9 mouse cellular contexts compared by ENCODE assay signal in the genomic region with DNA sequence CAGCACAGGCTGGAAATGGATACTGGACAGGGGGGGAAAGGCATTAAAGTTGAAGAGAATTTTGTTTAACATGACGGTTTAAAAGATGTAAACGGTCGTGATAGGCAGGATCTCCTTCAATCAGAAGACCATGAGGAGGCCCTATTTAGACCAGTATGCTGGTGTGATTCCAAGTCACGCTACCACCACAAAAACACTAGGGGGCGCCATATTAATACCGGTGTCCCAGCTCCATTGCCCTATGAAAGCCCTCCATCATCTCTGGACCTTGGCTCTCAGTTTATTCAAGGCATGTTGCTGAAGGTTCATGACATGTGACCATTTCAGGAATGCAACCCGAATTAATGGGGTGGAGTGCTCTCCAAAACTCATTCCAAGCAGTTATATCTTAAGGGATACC.
DNase-seq lines count a peak whose midpoint lies in the region; ATAC-seq and TF ChIP-seq lines count a peak whose summit lies in the region.
"Had no signal": no experiment of that assay in that cellular context is flagged by ENCODE, and none has a peak within 500 bp of the region (broad histone marks: within the 10 kb centered on the region; RNA-seq: fewer than 3 reads in every experiment).

No protein-coding gene starts in this region.

- no peaks in the 10 kb centered on the region for H3K4me1 ChIP-seq in spleen, adult 2 months (ENCODE audit: control insufficient read depth, insufficient read depth, insufficient read length)
- H3K4me1 ChIP-seq in forebrain, embryonic 14.5 days (ENCODE audit: control insufficient read depth, insufficient read depth, low read length): peaks cover 5% of the 10 kb centered on the region; the same call in 1 of the 2 replicates
- H3K4me1 ChIP-seq: liver, embryonic 15.5 days had no signal

- H3K4me3 ChIP-seq in spleen, adult 2 months (ENCODE audit: extremely low read depth, insufficient read depth, insufficient read length): no peak overlapping the region
- H3K4me3 ChIP-seq in forebrain, embryonic 14.5 days (ENCODE audit: low read depth, low read length): no peak overlapping the region
- H3K4me3 ChIP-seq: liver, embryonic 15.5 days had no signal

- no peak for TF ChIP-seq POLR2A in spleen, adult 2 months (IDR thresholded peaks at IDR 0.05; ENCODE audit: low read depth, low read length)

- no peaks in the 10 kb centered on the region for H3K36me3 ChIP-seq in spleen, adult 2 months (ENCODE audit: control insufficient read depth, insufficient read depth, low read length)
- H3K36me3 ChIP-seq in forebrain, embryonic 14.5 days (ENCODE audit: control insufficient read depth, insufficient read depth, low read length): no peaks in the 10 kb centered on the region
- H3K36me3 ChIP-seq: liver, embryonic 15.5 days had no signal

- ATAC-seq in CD4-positive, CD25-positive, alpha-beta regulatory T cell, adult 4 months: no peak
- ATAC-seq in forebrain, embryonic 14.5 days: no peak

- H3K9ac ChIP-seq in forebrain, embryonic 14.5 days (ENCODE audit: low read length): no peak overlapping the region
- H3K9ac ChIP-seq: liver, embryonic 15.5 days had no signal

- WGBS in spleen, adult 2 months: 18% methylated on average over 7 of the region's 7 CpGs
- WGBS in forebrain, embryonic 14.5 days: 36% methylated on average over 7 of the region's 7 CpGs

- H3K4me2 ChIP-seq in forebrain, embryonic 14.5 days (ENCODE audit: low read length): no peak overlapping the region
- H3K4me2 ChIP-seq: liver, embryonic 15.5 days had no signal

- peak; percentile 39 for DNase-seq in CD4-positive, CD25-positive, alpha-beta regulatory T cell, adult 2 months (ENCODE audit: low read depth, low spot score)
- DNase-seq in spleen, adult 2 months (ENCODE audit: low read depth in 1 of 2, low spot score in 2 of 2): peak in 1 of 2 experiments; percentile 20
- no peak for DNase-seq in spleen, adult 12 weeks (ENCODE audit: low spot score)
- peak; percentile 76 for DNase-seq in gastrocnemius, adult 18-20 months (ENCODE audit: low spot score)
- DNase-seq in kidney, postnatal 36 days: peak; percentile 62 to 64
- peak; percentile 18 to 25 for DNase-seq in monocyte, adult 2 months (ENCODE audit: low read depth in 1 of 2, low spot score in 2 of 2)
- no peak for DNase-seq in forebrain, embryonic 14.5 days (ENCODE audit: low spot score)

- peak; percentile 22; the same call in 1 of the 2 replicates for TF ChIP-seq CTCF in spleen, adult 2 months (IDR thresholded peaks at IDR 0.05; ENCODE audit: extremely low read depth, insufficient read depth, insufficient read length, insufficient replicate concordance)

- H3K9me3 ChIP-seq in forebrain, embryonic 14.5 days (replicated peaks; ENCODE audit: control insufficient read depth, low read length): no peaks in the 10 kb centered on the region
- H3K9me3 ChIP-seq: liver, embryonic 15.5 days had no signal

- no peak overlapping the region for H3K27ac ChIP-seq in spleen, adult 2 months (ENCODE audit: insufficient read depth, low read length)
- H3K27ac ChIP-seq in forebrain, embryonic 14.5 days (ENCODE audit: low read depth, low read length): no peak overlapping the region
- H3K27ac ChIP-seq: liver, embryonic 15.5 days had no signal

- no peaks in the 10 kb centered on the region for H3K27me3 ChIP-seq in spleen, adult 2 months (ENCODE audit: control insufficient read depth, insufficient read depth, low read length)
- no peaks in the 10 kb centered on the region for H3K27me3 ChIP-seq in forebrain, embryonic 14.5 days (replicated peaks; ENCODE audit: control insufficient read depth, insufficient read depth, low read length)
- H3K27me3 ChIP-seq: liver, embryonic 15.5 days had no signal

Comparison
In these comparisons a context has a peak if more than half of its experiments do, and no peak if none do; other contexts are left out.
1. DNase-seq: peak in CD4-positive, CD25-positive, alpha-beta regulatory T cell, adult 2 months (single experiment), gastrocnemius, adult 18-20 months (single experiment), kidney, postnatal 36 days (2 of 2) and monocyte, adult 2 months (2 of 2); none in spleen, adult 12 weeks (single experiment) and forebrain, embryonic 14.5 days (single experiment).